Mouse (Mus musculus) megakaryocyte, embryonic 14.5 days (primary cell): ENCODE measurements around the gene Clrn1.

Experiments
- FLI1 ChIP-seq: IDR thresholded peaks from 2 replicates; pipeline ENCODE4 v1.6.1; 2012; ENCODE audit warnings: low read length, inconsistent platforms, mixed read lengths
- GATA1 ChIP-seq: IDR thresholded peaks from 3 replicates; pipeline ENCODE4 v1.6.1; 2012; ENCODE audit warnings: mixed read lengths, low read length, inconsistent platforms, borderline replicate concordance

GRCm38 (mm10) chr3:58902051-58902758 lies 17.1 kb upstream of the Clrn1 start:
- TF ChIP-seq GATA1, result no peak
- no peak for TF ChIP-seq FLI1
